Mouse (Mus musculus): ENCODE results near the gene Jade1. TPM values are rescaled to one million over a fixed set of nuclear protein-coding genes. Genes with fewer than 3 reads are reported as not detected.

Gene Jade1
- polyA plus RNA-seq, 1 experiment from 2014 or later, result 13.7 TPM

Other genes starting within 250 kb of the Jade1 start
- 27.3 and 28.7 TPM in 2 replicates for gene Sclt1, start 186.8 kb downstream of the Jade1 start, polyA plus RNA-seq (2014; fragmentation: Nextera tagmentation; extraction: Ambion mirVana)
- 19.3 and 20.4 TPM in 2 replicates for gene D3Ertd751e, start 186.9 kb downstream of the Jade1 start, polyA plus RNA-seq (2014; fragmentation: Nextera tagmentation; extraction: Ambion mirVana)

Data from limb, embryonic 11.5 days (tissue).